8 mouse cellular contexts compared by ENCODE assay signal in genomic region chr16:17798321-17799180, GRCm38 (mm10). TPM values are rescaled to one million over a fixed set of nuclear protein-coding genes. Genes with fewer than 3 reads are reported as not detected.
A peak's percentile ranks its signal among the peaks of the same experiment; 100 is the strongest.
DNase-seq lines count a peak whose midpoint lies in the region; ATAC-seq lines count a peak whose summit lies in the region.

No protein-coding gene starts in this region.

- WGBS in forebrain, embryonic 16.5 days = 4% methylated on average over 26 of the region's 45 CpGs
- 1% methylated on average over 37 of the region's 45 CpGs for WGBS in hindbrain, embryonic 11.5 days
- 2% methylated on average over 36 of the region's 45 CpGs for WGBS in limb, embryonic 13.5 days
- WGBS in midbrain, embryonic 15.5 days = 3% methylated on average over 43 of the region's 45 CpGs

- H3K4me2 ChIP-seq in forebrain, embryonic 16.5 days (ENCODE audit: low read length) = peak overlapping the region; percentile 82
- peak overlapping the region; percentile 81 for H3K4me2 ChIP-seq in hindbrain, embryonic 11.5 days (replicated peaks; ENCODE audit: low read depth, low read length)
- H3K4me2 ChIP-seq in limb, embryonic 13.5 days (replicated peaks) = peak overlapping the region; percentile 75
- H3K4me2 ChIP-seq in midbrain, embryonic 15.5 days = peak overlapping the region; percentile 87

- peaks cover 34% of the 10 kb centered on the region for H3K4me1 ChIP-seq in forebrain, embryonic 16.5 days (replicated peaks; ENCODE audit: control insufficient read depth, insufficient read depth, low read length)
- peaks cover 10% of the 10 kb centered on the region for H3K4me1 ChIP-seq in hindbrain, embryonic 11.5 days (replicated peaks; ENCODE audit: control insufficient read depth, insufficient read depth, low read length)
- peaks cover 68% of the 10 kb centered on the region for H3K4me1 ChIP-seq in limb, embryonic 13.5 days
- peaks cover 37% of the 10 kb centered on the region for H3K4me1 ChIP-seq in midbrain, embryonic 15.5 days

- H3K36me3 ChIP-seq in forebrain, embryonic 16.5 days (ENCODE audit: control insufficient read depth, insufficient read depth) = no peaks in the 10 kb centered on the region
- no peaks in the 10 kb centered on the region for H3K36me3 ChIP-seq in hindbrain, embryonic 11.5 days (ENCODE audit: control insufficient read depth, insufficient read depth, low read length)
- peaks cover 18% of the 10 kb centered on the region for H3K36me3 ChIP-seq in limb, embryonic 13.5 days
- H3K36me3 ChIP-seq in midbrain, embryonic 15.5 days (replicated peaks) = peaks cover under 1% of the 10 kb centered on the region; the same call in 1 of the 2 replicates

- no peak overlapping the region for H3K27ac ChIP-seq in forebrain, embryonic 16.5 days (ENCODE audit: low read length)
- no peak overlapping the region for H3K27ac ChIP-seq in hindbrain, embryonic 11.5 days (ENCODE audit: low read depth, low read length)
- peak overlapping the region; percentile 98 for H3K27ac ChIP-seq in limb, embryonic 13.5 days
- no peak overlapping the region for H3K27ac ChIP-seq in midbrain, embryonic 15.5 days

- no peak for ATAC-seq in forebrain, embryonic 16.5 days
- ATAC-seq in hindbrain, embryonic 11.5 days (ENCODE audit: low FRiP score) = peak; percentile 40; the same call in 1 of the 2 replicates
- peak; percentile 54 for ATAC-seq in limb, embryonic 13.5 days (ENCODE audit: low FRiP score, low read depth)
- ATAC-seq in midbrain, embryonic 15.5 days (replicated peaks) = no peak

- H3K9me3 ChIP-seq in forebrain, embryonic 16.5 days (ENCODE audit: control insufficient read depth, low read length) = no peaks in the 10 kb centered on the region
- H3K9me3 ChIP-seq in hindbrain, embryonic 11.5 days (ENCODE audit: control insufficient read depth, low read length) = no peaks in the 10 kb centered on the region
- H3K9me3 ChIP-seq in limb, embryonic 13.5 days = no peaks in the 10 kb centered on the region
- H3K9me3 ChIP-seq in midbrain, embryonic 15.5 days = no peaks in the 10 kb centered on the region

- DNase-seq in adrenal gland, postnatal 10 days = peak; percentile 52
- DNase-seq in adrenal gland, adult 18-20 months (ENCODE audit: low spot score in 2 of 2) = no peak
- DNase-seq in hindbrain, embryonic 11.5 days (ENCODE audit: low spot score) = no peak
- DNase-seq in layer of hippocampus, adult 9-10 months (ENCODE audit: low spot score) = no peak
- DNase-seq in cerebellum, adult 9-11 months = no peak

- H3K9ac ChIP-seq in forebrain, embryonic 16.5 days (replicated peaks; ENCODE audit: low read depth, low read length) = peak overlapping the region; percentile 44
- peak overlapping the region; percentile 24; the same call in 1 of the 2 replicates for H3K9ac ChIP-seq in hindbrain, embryonic 11.5 days (ENCODE audit: low read depth, low read length)
- peak overlapping the region; percentile 97 for H3K9ac ChIP-seq in limb, embryonic 13.5 days
- no peak overlapping the region for H3K9ac ChIP-seq in midbrain, embryonic 15.5 days

- peaks cover 69% of the 10 kb centered on the region for H3K27me3 ChIP-seq in forebrain, embryonic 16.5 days (replicated peaks; ENCODE audit: control insufficient read depth, insufficient read depth, low read length)
- peaks cover 80% of the 10 kb centered on the region for H3K27me3 ChIP-seq in hindbrain, embryonic 11.5 days (ENCODE audit: control insufficient read depth, insufficient read depth, low read length)
- H3K27me3 ChIP-seq in limb, embryonic 13.5 days = peaks cover 30% of the 10 kb centered on the region
- H3K27me3 ChIP-seq in midbrain, embryonic 15.5 days (replicated peaks) = peaks cover 80% of the 10 kb centered on the region

- H3K4me3 ChIP-seq in forebrain, embryonic 16.5 days (replicated peaks; ENCODE audit: low read length) = peak overlapping the region; percentile 48
- H3K4me3 ChIP-seq in hindbrain, embryonic 11.5 days (ENCODE audit: low read depth, low read length) = peak overlapping the region; percentile 43
- peak overlapping the region; percentile 93 for H3K4me3 ChIP-seq in limb, embryonic 13.5 days
- H3K4me3 ChIP-seq in midbrain, embryonic 15.5 days = peak overlapping the region; percentile 46

RNA-seq across cellular contexts. Expression of gene Scarf2, which starts 1.5 kb away (rescaled TPM):
- total RNA-seq in adrenal gland, postnatal 10 days (2021) = 10 to 100 TPM; 15.0 to 16.7 TPM
- 10 to 100 TPM in 1 of 2 experiments, 1 to 10 TPM in 1; 9.5 to 11.7 TPM for total RNA-seq in adrenal gland, adult 18-20 months (2021)
- 0.99 and 1.4 TPM in 2 replicates for polyA plus RNA-seq in forebrain, embryonic 16.5 days (2015; fragmentation: Nextera tagmentation; extraction: Ambion mirVana)
- 6.4 and 7.2 TPM in 2 replicates for polyA plus RNA-seq in hindbrain, embryonic 11.5 days (2014; fragmentation: Nextera tagmentation; extraction: Ambion mirVana)
- 28.8 and 29.4 TPM in 2 replicates for polyA plus RNA-seq in limb, embryonic 13.5 days (2015; fragmentation: Nextera tagmentation; extraction: Ambion mirVana)
- polyA plus RNA-seq in midbrain, embryonic 15.5 days (2015; fragmentation: Nextera tagmentation; extraction: Ambion mirVana) = 1.7 and 2.6 TPM in 2 replicates

RNA-seq across cellular contexts. Expression of gene B830017H08Rik, which starts 34.4 kb away (rescaled TPM):
- not detected for total RNA-seq in adrenal gland, postnatal 10 days (2021)
- total RNA-seq in adrenal gland, adult 18-20 months (2021) = not detected
- polyA plus RNA-seq in forebrain, embryonic 16.5 days (2015; fragmentation: Nextera tagmentation; extraction: Ambion mirVana) = 0.86 and 1.5 TPM in 2 replicates
- 0.20 and 0.49 TPM in 2 replicates for polyA plus RNA-seq in hindbrain, embryonic 11.5 days (2014; fragmentation: Nextera tagmentation; extraction: Ambion mirVana)
- polyA plus RNA-seq in limb, embryonic 13.5 days (2015; fragmentation: Nextera tagmentation; extraction: Ambion mirVana) = 0.09 and 0.36 TPM in 2 replicates
- 3.5 and 4.9 TPM in 2 replicates for polyA plus RNA-seq in midbrain, embryonic 15.5 days (2015; fragmentation: Nextera tagmentation; extraction: Ambion mirVana)

RNA-seq across cellular contexts. Expression of gene Klhl22, which starts 39.1 kb away (rescaled TPM):
- 10 to 100 TPM; 30.6 to 47.9 TPM for total RNA-seq in adrenal gland, postnatal 10 days (2021)
- 10 to 100 TPM; 29.8 to 38.3 TPM for total RNA-seq in adrenal gland, adult 18-20 months (2021)
- polyA plus RNA-seq in forebrain, embryonic 16.5 days (2015; fragmentation: Nextera tagmentation; extraction: Ambion mirVana) = 76.1 and 89.5 TPM in 2 replicates
- polyA plus RNA-seq in hindbrain, embryonic 11.5 days (2014; fragmentation: Nextera tagmentation; extraction: Ambion mirVana) = 44.8 and 45.0 TPM in 2 replicates
- 92.9 and 106 TPM in 2 replicates for polyA plus RNA-seq in limb, embryonic 13.5 days (2015; fragmentation: Nextera tagmentation; extraction: Ambion mirVana)
- 93.2 and 93.4 TPM in 2 replicates for polyA plus RNA-seq in midbrain, embryonic 15.5 days (2015; fragmentation: Nextera tagmentation; extraction: Ambion mirVana)

RNA-seq across cellular contexts. Expression of gene Car15, which starts 39.6 kb away (rescaled TPM):
- 1 to 10 TPM; 1.3 to 1.9 TPM for total RNA-seq in adrenal gland, postnatal 10 days (2021)
- total RNA-seq in adrenal gland, adult 18-20 months (2021) = 1 to 10 TPM; 1.8 to 2.2 TPM
- polyA plus RNA-seq in forebrain, embryonic 16.5 days (2015; fragmentation: Nextera tagmentation; extraction: Ambion mirVana) = 4.7 and 5.5 TPM in 2 replicates
- polyA plus RNA-seq in hindbrain, embryonic 11.5 days (2014; fragmentation: Nextera tagmentation; extraction: Ambion mirVana) = 1.8 and 2.9 TPM in 2 replicates
- 2.7 and 3.0 TPM in 2 replicates for polyA plus RNA-seq in limb, embryonic 13.5 days (2015; fragmentation: Nextera tagmentation; extraction: Ambion mirVana)
- polyA plus RNA-seq in midbrain, embryonic 15.5 days (2015; fragmentation: Nextera tagmentation; extraction: Ambion mirVana) = 3.9 and 5.2 TPM in 2 replicates

Comparison
In these comparisons a context has a peak if more than half of its experiments do, and no peak if none do; other contexts are left out.
1. ATAC-seq: peak in hindbrain, embryonic 11.5 days (single experiment) and limb, embryonic 13.5 days (single experiment); none in forebrain, embryonic 16.5 days (single experiment) and midbrain, embryonic 15.5 days (single experiment).
2. H3K4me3 ChIP-seq: peak in every context shown above with its lines; median percentile 93 in limb, embryonic 13.5 days; 48 in forebrain, embryonic 16.5 days; 46 in midbrain, embryonic 15.5 days; 43 in hindbrain, embryonic 11.5 days.
3. Peak in every context shown above with its lines, with median percentiles within 50 percentile points of each other: H3K4me2 ChIP-seq.